Mouse (Mus musculus): Measurements from ENCODE around the gene Atxn1. TPM values are rescaled to one million over a fixed set of nuclear protein-coding genes. Genes with fewer than 3 reads are reported as not detected.

Gene Atxn1
- polyA plus RNA-seq, 1 experiment from 2014 or later: 12.8 TPM

DNA sequence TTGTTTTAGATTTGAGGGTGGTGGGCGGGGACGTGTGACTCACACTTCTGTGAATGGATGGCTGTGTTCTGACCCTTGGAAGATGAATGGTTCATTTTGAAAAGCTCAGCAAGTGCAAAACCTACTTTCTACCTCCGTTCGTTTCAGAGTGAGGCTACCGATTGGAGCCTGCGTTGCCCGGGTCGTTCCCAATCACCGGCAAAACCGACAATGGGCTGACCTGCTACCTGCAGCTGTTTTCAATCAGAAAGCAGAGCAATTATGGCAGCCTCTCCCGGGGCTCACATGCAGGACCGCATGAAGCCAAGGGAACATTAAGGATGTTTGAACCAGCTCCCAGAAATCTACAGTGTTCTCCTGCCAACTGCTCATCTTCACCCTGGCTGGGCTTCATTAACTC lies 382.5 kb downstream of the Atxn1 start:
- H3K27me3 ChIP-seq: no peaks in the 10 kb centered on the region
- H3K4me2 ChIP-seq (replicated peaks): no peak overlapping the region
- no peak overlapping the region for H3K4me3 ChIP-seq
- H3K4me1 ChIP-seq: no peaks in the 10 kb centered on the region
- 53% methylated on average over 12 of the region's 12 CpGs for WGBS
- no peak overlapping the region for H3K9ac ChIP-seq (replicated peaks)
- H3K36me3 ChIP-seq: no peaks in the 10 kb centered on the region
- no peaks in the 10 kb centered on the region for H3K9me3 ChIP-seq
- peak overlapping the region; percentile 32; the same call in 1 of the 2 replicates for H3K27ac ChIP-seq (replicated peaks)
- no peak for ATAC-seq (replicated peaks)

DNA sequence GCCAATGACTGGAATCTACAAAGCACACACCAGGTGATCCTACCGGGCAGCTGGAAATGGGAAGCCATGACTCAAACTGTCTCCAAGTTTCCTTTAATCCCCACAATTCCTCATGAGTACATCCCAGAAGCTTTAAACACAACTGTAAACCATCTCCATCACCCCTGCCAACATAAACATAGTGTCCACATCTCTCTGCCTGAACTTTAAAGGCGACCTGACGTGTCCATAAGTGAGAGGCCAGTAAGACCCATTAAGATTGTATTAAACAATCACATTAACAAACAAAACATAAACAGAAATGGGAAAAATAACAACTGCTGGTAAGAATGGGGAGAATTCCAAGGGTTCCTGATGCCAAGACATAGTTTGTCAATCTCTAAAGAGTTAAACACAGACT lies 385.1 kb downstream of the Atxn1 start:
- no peaks in the 10 kb centered on the region for H3K27me3 ChIP-seq
- no peaks in the 10 kb centered on the region for H3K36me3 ChIP-seq
- H3K9me3 ChIP-seq: no peaks in the 10 kb centered on the region
- H3K9ac ChIP-seq (replicated peaks): no peak overlapping the region
- 81% methylated on average over 3 of the region's 3 CpGs for WGBS
- H3K27ac ChIP-seq (replicated peaks): no peak overlapping the region
- no peak overlapping the region for H3K4me2 ChIP-seq (replicated peaks)
- no peaks in the 10 kb centered on the region for H3K4me1 ChIP-seq
- no peak for ATAC-seq (replicated peaks)
- H3K4me3 ChIP-seq: no peak overlapping the region

DNA sequence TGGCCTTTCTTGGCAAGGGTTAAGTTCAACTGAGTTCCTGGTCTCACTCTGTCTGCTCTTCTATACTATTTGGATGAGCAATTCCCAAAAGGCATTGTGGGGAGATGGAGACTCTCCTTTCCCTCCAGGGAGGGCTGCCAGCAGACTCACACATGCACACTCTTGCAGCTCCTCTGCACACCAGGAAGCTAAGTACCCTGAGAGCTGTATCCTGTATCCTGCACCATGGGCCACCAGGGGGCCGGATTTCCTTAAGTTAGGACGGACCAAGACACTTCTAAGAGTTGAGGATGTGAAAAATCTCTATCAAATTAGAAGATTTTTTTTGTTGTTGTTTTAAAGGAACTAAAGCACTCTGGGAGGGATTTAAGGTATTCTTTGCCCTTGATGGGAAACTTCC lies 387.0 kb downstream of the Atxn1 start:
- H3K9me3 ChIP-seq: no peaks in the 10 kb centered on the region
- 60% methylated on average over 2 of the region's 2 CpGs for WGBS
- H3K4me1 ChIP-seq: peaks cover under 1% of the 10 kb centered on the region; the same call in 1 of the 2 replicates
- H3K27me3 ChIP-seq: no peaks in the 10 kb centered on the region
- no peak for ATAC-seq (replicated peaks)
- H3K4me3 ChIP-seq: no peak overlapping the region
- no peak overlapping the region for H3K27ac ChIP-seq (replicated peaks)
- H3K4me2 ChIP-seq (replicated peaks): no peak overlapping the region
- H3K9ac ChIP-seq (replicated peaks): no peak overlapping the region
- no peaks in the 10 kb centered on the region for H3K36me3 ChIP-seq

DNA sequence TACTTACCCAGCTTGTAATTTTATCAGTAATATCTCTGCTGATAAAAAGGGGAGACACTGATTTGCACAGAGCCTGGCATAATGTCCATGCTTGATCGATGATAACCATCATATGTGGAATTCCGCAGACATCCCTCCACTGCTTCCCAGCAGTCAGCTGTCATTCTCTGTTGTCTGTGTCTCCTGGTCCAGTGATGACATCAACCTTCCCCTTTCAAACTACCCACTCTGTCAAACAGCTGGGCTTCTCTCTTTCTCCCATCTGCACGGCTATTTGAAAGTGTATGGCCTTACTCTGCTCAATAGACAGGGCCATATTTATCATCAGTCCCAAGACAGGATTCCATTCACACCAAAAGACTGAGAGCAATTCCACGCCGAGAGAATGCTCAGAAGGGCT lies 387.4 kb downstream of the Atxn1 start:
- no peaks in the 10 kb centered on the region for H3K9me3 ChIP-seq
- no peak overlapping the region for H3K4me3 ChIP-seq
- H3K36me3 ChIP-seq: no peaks in the 10 kb centered on the region
- peaks cover 4% of the 10 kb centered on the region; the same call in 1 of the 2 replicates for H3K4me1 ChIP-seq
- ATAC-seq (replicated peaks): no peak
- no peak overlapping the region for H3K27ac ChIP-seq (replicated peaks)
- H3K9ac ChIP-seq (replicated peaks): no peak overlapping the region
- H3K27me3 ChIP-seq: no peaks in the 10 kb centered on the region
- 73% methylated on average over 5 of the region's 5 CpGs for WGBS
- no peak overlapping the region for H3K4me2 ChIP-seq (replicated peaks)

DNA sequence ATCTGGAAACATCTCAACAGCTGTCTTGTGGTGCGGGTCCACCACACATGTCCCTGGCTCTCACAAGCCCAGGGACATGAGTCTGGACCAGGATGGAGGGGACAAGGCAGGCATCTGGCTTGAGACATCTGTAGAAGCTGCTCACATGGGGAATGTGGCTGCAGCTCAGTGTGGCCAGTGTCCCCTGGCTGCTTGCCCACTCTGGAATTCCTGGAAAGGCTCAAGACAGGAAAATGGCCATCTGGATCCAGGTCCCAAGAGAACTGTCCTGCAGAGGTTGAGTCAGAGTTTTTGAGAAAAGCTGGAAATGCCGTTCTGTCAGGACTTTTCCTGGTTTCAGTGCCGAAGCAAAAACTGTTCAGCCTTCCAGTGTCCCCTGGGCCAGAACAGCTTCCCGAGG lies 388.6 kb downstream of the Atxn1 start:
- H3K36me3 ChIP-seq: no peaks in the 10 kb centered on the region
- no peaks in the 10 kb centered on the region for H3K27me3 ChIP-seq
- no peak for ATAC-seq (replicated peaks)
- H3K4me2 ChIP-seq (replicated peaks): no peak overlapping the region
- 86% methylated on average over 4 of the region's 4 CpGs for WGBS
- no peak overlapping the region for H3K9ac ChIP-seq (replicated peaks)
- H3K4me3 ChIP-seq: no peak overlapping the region
- H3K27ac ChIP-seq (replicated peaks): 0 out of 2 replicates have a peak overlapping the region, but pooled peaks have one; percentile 18
- peaks cover 10% of the 10 kb centered on the region for H3K4me1 ChIP-seq
- no peaks in the 10 kb centered on the region for H3K9me3 ChIP-seq

DNA sequence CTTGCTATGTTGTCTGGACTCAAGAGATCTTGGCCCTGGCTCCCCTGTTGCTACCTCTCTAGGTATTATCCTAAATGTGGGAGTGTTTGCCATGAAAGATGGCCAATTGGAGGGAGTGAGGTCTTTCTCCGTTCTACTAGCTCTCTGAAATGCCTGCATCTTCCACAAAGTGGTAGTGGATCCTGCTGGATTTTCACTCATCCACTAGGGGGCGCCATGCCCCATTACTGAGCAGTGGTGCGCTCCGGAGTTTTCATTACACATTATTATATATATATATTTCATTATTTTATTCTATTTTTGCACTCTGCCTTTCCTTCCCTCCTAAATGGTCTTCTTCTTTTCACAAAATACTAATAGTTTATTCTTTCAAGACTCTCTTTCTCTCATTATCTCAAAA lies 392.0 kb downstream of the Atxn1 start:
- 27% methylated on average over 4 of the region's 4 CpGs for WGBS
- Histone ChIP-seq H3K27me3 (no peaks in the 10 kb centered on the region), H3K9ac (replicated peaks) (no peak overlapping the region), H3K4me1 (peaks cover 10% of the 10 kb centered on the region), H3K36me3 (no peaks in the 10 kb centered on the region), H3K27ac (replicated peaks) (peak overlapping the region; percentile 62; the same call in 1 of the 2 replicates), H3K9me3 (no peaks in the 10 kb centered on the region), H3K4me2 (replicated peaks) (no peak overlapping the region), H3K4me3 (no peak overlapping the region)
- ATAC-seq (replicated peaks): no peak

DNA sequence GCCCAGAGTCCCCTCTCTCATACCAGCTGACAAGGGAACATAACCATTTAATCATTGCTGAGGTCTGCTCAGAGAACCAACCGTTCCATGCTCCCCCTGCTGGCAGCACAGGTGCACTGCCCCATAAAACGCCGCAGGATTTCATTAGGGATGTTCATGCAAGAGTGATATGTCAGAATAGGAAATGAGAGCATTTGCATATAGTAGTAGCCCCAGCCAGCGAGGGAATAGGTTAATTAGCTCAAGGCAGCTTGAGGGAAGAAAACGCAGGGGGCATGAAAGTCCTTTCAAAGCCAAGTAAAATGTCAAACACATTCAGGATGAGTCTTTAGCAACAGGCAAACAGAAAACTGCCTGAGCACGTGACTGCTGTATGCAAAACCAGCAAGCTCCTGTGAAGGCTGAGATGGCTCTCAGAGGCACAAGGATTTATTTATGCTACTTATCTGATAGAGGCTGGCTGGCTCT lies 393.0 kb downstream of the Atxn1 start:
- peaks cover 10% of the 10 kb centered on the region for H3K4me1 ChIP-seq
- H3K9me3 ChIP-seq: no peaks in the 10 kb centered on the region
- H3K27ac ChIP-seq (replicated peaks): peak overlapping the region; percentile 62
- peak; percentile 83 for ATAC-seq (replicated peaks)
- no peak overlapping the region for H3K9ac ChIP-seq (replicated peaks)
- peak overlapping the region; percentile 20; the same call in 1 of the 2 replicates for H3K4me3 ChIP-seq
- WGBS: 3% methylated on average over 6 of the region's 6 CpGs
- peak overlapping the region; percentile 29; the same call in 1 of the 2 replicates for H3K4me2 ChIP-seq (replicated peaks)
- no peaks in the 10 kb centered on the region for H3K36me3 ChIP-seq
- no peaks in the 10 kb centered on the region for H3K27me3 ChIP-seq

DNA sequence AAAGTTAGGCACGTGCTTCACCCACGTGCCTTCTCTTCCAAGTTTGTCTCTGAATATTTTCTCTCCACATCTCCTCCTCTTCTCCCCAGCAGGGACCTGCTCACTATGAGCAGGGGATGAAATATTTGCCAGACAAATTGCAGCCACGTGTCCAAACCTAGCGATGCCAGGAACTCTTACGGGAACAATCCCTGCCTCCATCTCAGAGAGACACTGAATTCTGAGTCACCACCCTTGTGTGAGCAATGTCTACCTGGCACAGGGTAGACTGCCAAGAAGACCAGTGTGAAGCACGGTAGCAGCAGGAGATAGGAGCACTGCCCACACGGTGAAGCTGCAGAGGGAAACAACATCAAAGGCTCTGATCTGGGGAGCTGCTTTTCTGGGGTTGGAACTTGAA lies 394.9 kb downstream of the Atxn1 start:
- H3K9me3 ChIP-seq: no peaks in the 10 kb centered on the region
- no peak overlapping the region for H3K4me2 ChIP-seq (replicated peaks)
- 77% methylated on average over 7 of the region's 7 CpGs for WGBS
- H3K36me3 ChIP-seq: 0 out of 2 replicates have a peak, but pooled peaks cover 5% of the 10 kb centered on the region
- peaks cover 10% of the 10 kb centered on the region for H3K4me1 ChIP-seq
- no peak overlapping the region for H3K9ac ChIP-seq (replicated peaks)
- no peak overlapping the region for H3K27ac ChIP-seq (replicated peaks)
- H3K4me3 ChIP-seq: no peak overlapping the region
- ATAC-seq (replicated peaks): no peak
- no peaks in the 10 kb centered on the region for H3K27me3 ChIP-seq

DNA sequence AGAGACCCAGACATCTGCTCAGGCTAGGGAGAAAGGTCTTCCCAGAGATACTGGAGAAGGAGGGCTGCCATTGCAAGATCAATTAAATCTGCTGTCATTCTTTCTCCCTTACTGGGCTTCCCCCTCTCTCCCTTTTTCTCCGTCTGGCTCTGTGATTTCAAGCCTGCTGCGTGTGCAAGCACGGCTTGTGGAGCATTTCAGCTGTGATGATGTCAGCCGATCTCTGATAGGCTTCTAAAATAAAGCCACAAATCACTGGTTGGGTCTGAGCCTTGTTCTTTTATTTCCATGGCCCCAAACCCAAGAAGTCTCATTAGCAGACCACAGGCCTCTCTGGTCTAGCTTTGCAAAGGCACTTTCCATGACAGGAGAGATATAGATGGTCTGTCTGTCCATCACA lies 399.9 kb downstream of the Atxn1 start:
- Histone ChIP-seq H3K27ac (replicated peaks) (no peak overlapping the region), H3K4me1 (no peaks in the 10 kb centered on the region), H3K4me3 (no peak overlapping the region), H3K4me2 (replicated peaks) (no peak overlapping the region), H3K9me3 (no peaks in the 10 kb centered on the region), H3K27me3 (no peaks in the 10 kb centered on the region), H3K9ac (replicated peaks) (no peak overlapping the region), H3K36me3 (0 out of 2 replicates have a peak, but pooled peaks cover 5% of the 10 kb centered on the region)
- WGBS: 57% methylated on average over 4 of the region's 4 CpGs
- no peak for ATAC-seq (replicated peaks)

DNA sequence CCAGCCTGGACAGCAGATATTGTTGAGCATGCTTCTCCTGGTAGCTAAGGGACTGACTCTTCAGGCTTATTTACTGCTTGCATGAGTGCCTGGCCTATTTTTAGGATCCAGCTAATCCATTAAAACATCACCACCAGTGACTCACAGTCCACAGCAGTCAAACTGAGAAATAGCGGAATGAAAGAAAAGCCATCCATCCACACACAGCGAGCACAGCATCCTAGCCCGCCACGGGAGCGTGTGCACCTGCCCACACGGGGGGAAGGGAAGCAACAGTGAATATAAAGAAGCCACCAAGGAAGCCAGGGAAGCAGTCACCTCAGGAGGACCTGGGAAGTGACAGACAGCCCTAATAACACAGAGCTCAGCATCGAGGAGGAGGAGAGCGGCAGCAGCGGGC lies 402.8 kb downstream of the Atxn1 start:
- Histone ChIP-seq H3K9me3 (no peaks in the 10 kb centered on the region), H3K4me1 (no peaks in the 10 kb centered on the region), H3K4me3 (no peak overlapping the region), H3K9ac (replicated peaks) (no peak overlapping the region), H3K27ac (replicated peaks) (no peak overlapping the region), H3K4me2 (replicated peaks) (no peak overlapping the region), H3K27me3 (no peaks in the 10 kb centered on the region), H3K36me3 (0 out of 2 replicates have a peak, but pooled peaks cover 5% of the 10 kb centered on the region)
- WGBS: 88% methylated on average over 9 of the region's 9 CpGs
- ATAC-seq (replicated peaks): no peak

DNA sequence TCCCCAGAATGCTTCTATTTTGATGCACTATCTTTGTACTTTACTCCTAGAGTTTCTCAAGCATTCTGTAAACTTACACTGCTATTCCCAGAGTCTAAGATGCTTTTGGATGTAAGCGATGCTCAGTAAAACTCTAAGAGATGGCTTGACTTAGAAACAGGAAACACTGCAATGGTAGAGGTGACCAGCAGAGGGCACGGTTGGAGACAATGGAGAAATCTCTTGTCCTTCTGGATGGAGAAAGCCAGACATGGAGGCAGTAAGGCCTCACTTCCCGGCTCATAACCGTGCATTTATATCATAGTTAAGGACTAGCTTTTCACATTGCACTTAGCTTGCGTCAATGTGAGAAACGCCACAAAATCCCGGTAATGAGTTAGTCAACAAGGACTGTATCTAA lies 404.3 kb downstream of the Atxn1 start:
- Histone ChIP-seq H3K9me3 (no peaks in the 10 kb centered on the region), H3K4me3 (no peak overlapping the region), H3K9ac (replicated peaks) (no peak overlapping the region), H3K27me3 (no peaks in the 10 kb centered on the region), H3K36me3 (no peaks in the 10 kb centered on the region), H3K4me2 (replicated peaks) (no peak overlapping the region), H3K4me1 (no peaks in the 10 kb centered on the region), H3K27ac (replicated peaks) (no peak overlapping the region)
- 74% methylated on average over 7 of the region's 7 CpGs for WGBS
- ATAC-seq (replicated peaks): no peak

DNA sequence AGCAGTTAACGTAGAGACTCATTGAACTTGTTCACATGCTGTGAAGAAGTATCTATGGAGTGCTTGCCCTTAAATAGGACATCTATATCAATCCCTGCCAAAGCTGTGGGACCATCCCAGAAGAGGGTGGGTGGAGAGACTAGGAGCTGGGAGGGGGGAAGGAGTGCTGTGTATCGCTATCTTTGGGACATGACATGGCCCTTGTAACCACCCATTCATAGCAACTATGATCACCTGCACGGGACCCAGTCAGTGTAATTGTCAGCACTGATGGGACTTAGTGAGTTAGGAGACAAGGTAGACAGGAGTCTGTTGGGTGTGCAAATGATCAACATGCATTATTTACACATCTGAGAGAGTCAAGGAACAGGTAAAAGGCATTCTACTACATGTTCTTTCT lies 405.6 kb downstream of the Atxn1 start:
- H3K4me2 ChIP-seq (replicated peaks): no peak overlapping the region
- no peaks in the 10 kb centered on the region for H3K9me3 ChIP-seq
- 92% methylated on average over 3 of the region's 3 CpGs for WGBS
- ATAC-seq (replicated peaks): no peak
- no peaks in the 10 kb centered on the region for H3K27me3 ChIP-seq
- no peak overlapping the region for H3K4me3 ChIP-seq
- no peaks in the 10 kb centered on the region for H3K36me3 ChIP-seq
- H3K4me1 ChIP-seq: no peaks in the 10 kb centered on the region
- no peak overlapping the region for H3K9ac ChIP-seq (replicated peaks)
- H3K27ac ChIP-seq (replicated peaks): no peak overlapping the region

DNA sequence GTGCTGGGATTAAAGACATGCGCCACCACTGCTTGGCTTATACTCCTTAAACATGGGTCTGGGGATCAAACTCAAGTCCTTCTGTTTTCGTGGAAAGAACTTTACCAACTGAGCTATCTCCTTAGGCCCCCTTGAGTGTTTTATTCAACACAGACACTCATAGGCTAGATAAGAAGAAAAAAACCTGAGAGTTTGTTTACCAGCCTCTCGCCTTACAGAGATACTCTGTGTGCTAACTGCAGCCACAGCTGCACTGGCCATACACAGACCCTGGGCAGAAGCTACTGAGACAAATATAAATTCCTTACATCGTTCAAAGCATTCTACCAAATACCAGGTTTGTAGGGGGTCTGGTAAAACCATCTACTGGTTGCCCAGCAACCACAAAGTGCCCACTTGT lies 406.4 kb downstream of the Atxn1 start:
- no peak overlapping the region for H3K27ac ChIP-seq (replicated peaks)
- H3K27me3 ChIP-seq: no peaks in the 10 kb centered on the region
- H3K4me3 ChIP-seq: no peak overlapping the region
- ATAC-seq (replicated peaks): no peak
- H3K9me3 ChIP-seq: no peaks in the 10 kb centered on the region
- H3K4me1 ChIP-seq: no peaks in the 10 kb centered on the region
- no peak overlapping the region for H3K9ac ChIP-seq (replicated peaks)
- no peaks in the 10 kb centered on the region for H3K36me3 ChIP-seq
- no peak overlapping the region for H3K4me2 ChIP-seq (replicated peaks)
- WGBS: 74% methylated on average over 4 of the region's 4 CpGs

Measured in forebrain, embryonic 15.5 days (tissue).